Mouse (Mus musculus): ENCODE results near the gene Camk2g. TPM values are rescaled to one million over a fixed set of nuclear protein-coding genes. Genes with fewer than 3 reads are reported as not detected.

The Camk2g gene
- 16.4 and 18.6 TPM in 2 replicates for polyA plus RNA-seq (2012; rRNA removed)

DNA sequence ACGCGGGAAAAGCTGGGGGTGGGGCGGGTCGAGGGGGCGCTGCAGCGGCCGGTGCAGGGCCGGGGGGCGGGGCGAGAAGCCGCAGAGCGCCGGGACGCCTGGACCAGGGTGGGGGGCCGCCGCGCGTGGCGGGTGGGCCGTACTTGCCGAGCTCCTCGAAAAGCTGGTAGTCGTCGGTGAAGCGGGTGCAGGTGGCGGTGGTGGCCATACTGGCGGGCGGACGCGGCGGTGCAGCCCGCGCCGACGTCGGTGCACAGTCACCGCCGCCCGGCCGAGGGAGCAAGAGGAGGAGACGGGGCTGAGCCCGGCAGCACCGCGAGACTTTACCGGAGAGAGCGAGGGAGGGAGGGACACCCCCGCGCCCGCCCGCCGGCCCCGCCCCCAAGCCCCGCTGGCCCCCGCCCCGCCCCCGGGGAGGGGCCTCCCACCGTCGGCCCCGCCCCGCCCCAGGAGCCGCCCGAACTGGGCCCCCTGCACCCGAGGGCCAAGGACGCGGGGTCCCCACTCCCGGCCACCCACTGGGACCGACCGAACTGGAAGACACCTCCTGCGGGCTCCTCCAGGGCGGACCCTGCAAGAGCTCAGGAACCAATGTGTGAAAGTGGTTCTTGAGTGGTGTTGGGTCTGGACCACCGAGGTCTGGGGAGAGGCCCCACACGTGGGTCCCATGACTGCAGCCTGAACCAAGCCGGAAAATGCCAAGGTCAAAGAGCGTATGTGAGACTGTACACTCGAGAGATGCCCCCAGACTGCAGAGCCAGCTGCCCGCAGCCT is at the start of gene Camk2g:
Camk2g (minus strand) TSS at position 331 of the 774 bp plus-strand sequence.
- Histone ChIP-seq H3K4me3 (ENCODE audit: control insufficient read depth, low read depth, low read length) (peak within 1 kb of the TSS; percentile 93), H3K36me3 (ENCODE audit: control insufficient read depth, insufficient read depth, low read length) (no peaks in the 10 kb centered on the region), H3K4me1 (ENCODE audit: control insufficient read depth, insufficient read depth, low read length) (peaks cover 15% of the 10 kb centered on the region), H3K27me3 (ENCODE audit: control insufficient read depth, insufficient read depth, low read length) (no peaks in the 10 kb centered on the region; the same call in 1 of the 2 replicates), H3K27ac (ENCODE audit: control insufficient read depth, insufficient read depth, low read depth, low read length) (peak within 1 kb of the TSS; percentile 79)
- TF ChIP-seq CTCF (IDR thresholded peaks at IDR 0.05; ENCODE audit: control insufficient read depth, insufficient read depth, insufficient replicate concordance, low read depth, low read length): no peak
- peak; percentile 60 for TF ChIP-seq POLR2A (IDR thresholded peaks at IDR 0.05; ENCODE audit: control insufficient read depth, low read depth, low read length)

DNA sequence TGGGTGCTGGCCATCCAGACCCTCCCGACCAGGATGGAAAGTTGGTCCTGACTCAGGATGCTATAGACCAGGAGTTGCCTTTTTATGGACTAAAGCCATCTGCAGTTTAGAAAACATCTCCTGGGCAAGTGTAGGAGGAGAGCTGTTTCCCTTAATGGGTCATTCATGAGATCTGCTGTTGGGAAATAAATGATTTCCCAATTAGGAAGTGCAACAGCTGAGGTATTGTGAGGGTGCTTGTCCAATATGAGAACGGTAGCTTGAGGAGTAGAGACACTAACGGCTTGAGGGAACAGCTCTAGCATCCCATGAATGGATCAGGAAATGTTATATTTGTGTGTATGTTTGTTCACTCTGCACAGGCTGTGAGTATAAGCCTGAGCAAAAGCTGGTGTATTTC is 48.7 kb upstream of the Camk2g start:
- Histone ChIP-seq H3K36me3 (ENCODE audit: control insufficient read depth, insufficient read depth, low read length) (no peaks in the 10 kb centered on the region), H3K4me1 (ENCODE audit: control insufficient read depth, insufficient read depth, low read length) (peaks cover 2% of the 10 kb centered on the region; the same call in 1 of the 2 replicates), H3K4me3 (ENCODE audit: control insufficient read depth, low read depth, low read length) (no peak overlapping the region), H3K27ac (ENCODE audit: control insufficient read depth, insufficient read depth, low read depth, low read length) (no peak overlapping the region), H3K27me3 (ENCODE audit: control insufficient read depth, insufficient read depth, low read length) (no peaks in the 10 kb centered on the region)
- no peak for TF ChIP-seq POLR2A (IDR thresholded peaks at IDR 0.05; ENCODE audit: control insufficient read depth, low read depth, low read length)
- TF ChIP-seq CTCF (IDR thresholded peaks at IDR 0.05; ENCODE audit: control insufficient read depth, insufficient read depth, insufficient replicate concordance, low read depth, low read length): no peak

GRCm38 (mm10) chr14:20841526-20841925 is 47.6 kb upstream of the Camk2g start:
- Histone ChIP-seq H3K27me3 (ENCODE audit: control insufficient read depth, insufficient read depth, low read length) (no peaks in the 10 kb centered on the region), H3K4me3 (ENCODE audit: control insufficient read depth, low read depth, low read length) (no peak overlapping the region), H3K36me3 (ENCODE audit: control insufficient read depth, insufficient read depth, low read length) (no peaks in the 10 kb centered on the region), H3K27ac (ENCODE audit: control insufficient read depth, insufficient read depth, low read depth, low read length) (no peak overlapping the region), H3K4me1 (ENCODE audit: control insufficient read depth, insufficient read depth, low read length) (peaks cover 7% of the 10 kb centered on the region)
- TF ChIP-seq POLR2A (IDR thresholded peaks at IDR 0.05; ENCODE audit: control insufficient read depth, low read depth, low read length): no peak
- TF ChIP-seq CTCF (IDR thresholded peaks at IDR 0.05; ENCODE audit: control insufficient read depth, insufficient read depth, insufficient replicate concordance, low read depth, low read length): no peak

GRCm38 (mm10) chr14:20837681-20838080 is 43.8 kb upstream of the Camk2g start:
- Histone ChIP-seq H3K36me3 (ENCODE audit: control insufficient read depth, insufficient read depth, low read length) (no peaks in the 10 kb centered on the region), H3K4me3 (ENCODE audit: control insufficient read depth, low read depth, low read length) (no peak overlapping the region), H3K27me3 (ENCODE audit: control insufficient read depth, insufficient read depth, low read length) (no peaks in the 10 kb centered on the region), H3K4me1 (ENCODE audit: control insufficient read depth, insufficient read depth, low read length) (peaks cover 5% of the 10 kb centered on the region), H3K27ac (ENCODE audit: control insufficient read depth, insufficient read depth, low read depth, low read length) (no peak overlapping the region)
- TF ChIP-seq POLR2A (IDR thresholded peaks at IDR 0.05; ENCODE audit: control insufficient read depth, low read depth, low read length): no peak
- no peak for TF ChIP-seq CTCF (IDR thresholded peaks at IDR 0.05; ENCODE audit: control insufficient read depth, insufficient read depth, insufficient replicate concordance, low read depth, low read length)

- Histone ChIP-seq H3K4me1 (ENCODE audit: control insufficient read depth, insufficient read depth, low read length) (peaks cover 5% of the 10 kb centered on the region), H3K36me3 (ENCODE audit: control insufficient read depth, insufficient read depth, low read length) (no peaks in the 10 kb centered on the region), H3K27ac (ENCODE audit: control insufficient read depth, insufficient read depth, low read depth, low read length) (no peak overlapping the region), H3K27me3 (ENCODE audit: control insufficient read depth, insufficient read depth, low read length) (no peaks in the 10 kb centered on the region), H3K4me3 (ENCODE audit: control insufficient read depth, low read depth, low read length) (peak overlapping the region; percentile 74)
- TF ChIP-seq POLR2A (IDR thresholded peaks at IDR 0.05; ENCODE audit: control insufficient read depth, low read depth, low read length) (no peak), CTCF (IDR thresholded peaks at IDR 0.05; ENCODE audit: control insufficient read depth, insufficient read depth, insufficient replicate concordance, low read depth, low read length) (no peak)
These were observed 43.1 kb upstream of the Camk2g start for GRCm38 (mm10) chr14:20836905-20837376.

- Histone ChIP-seq H3K27ac (ENCODE audit: control insufficient read depth, insufficient read depth, low read depth, low read length) (no peak within 1 kb of the TSS), H3K36me3 (ENCODE audit: control insufficient read depth, insufficient read depth, low read length) (no peaks in the 10 kb centered on the region), H3K4me3 (ENCODE audit: control insufficient read depth, low read depth, low read length) (peak within 1 kb of the TSS; percentile 74), H3K4me1 (ENCODE audit: control insufficient read depth, insufficient read depth, low read length) (peaks cover 5% of the 10 kb centered on the region), H3K27me3 (ENCODE audit: control insufficient read depth, insufficient read depth, low read length) (no peaks in the 10 kb centered on the region)
- no peak for TF ChIP-seq POLR2A (IDR thresholded peaks at IDR 0.05; ENCODE audit: control insufficient read depth, low read depth, low read length)
- TF ChIP-seq CTCF (IDR thresholded peaks at IDR 0.05; ENCODE audit: control insufficient read depth, insufficient read depth, insufficient replicate concordance, low read depth, low read length): no peak
These were observed 42.5 kb upstream of the Camk2g start, which contains the start of gene Plau for GRCm38 (mm10) chr14:20836171-20836904. Gene Plau (plus strand): TSS chr14:20836660.

GRCm38 (mm10) chr14:20834136-20834535 is 40.2 kb upstream of the Camk2g start:
- Histone ChIP-seq H3K4me3 (ENCODE audit: control insufficient read depth, low read depth, low read length) (no peak overlapping the region), H3K4me1 (ENCODE audit: control insufficient read depth, insufficient read depth, low read length) (peaks cover 5% of the 10 kb centered on the region)

More at GRCm38 (mm10) chr14:20834136-20834535, 40.2 kb upstream of the Camk2g start:
- no peak overlapping the region for H3K27ac ChIP-seq (ENCODE audit: control insufficient read depth, insufficient read depth, low read depth, low read length)
- no peak for TF ChIP-seq CTCF (IDR thresholded peaks at IDR 0.05; ENCODE audit: control insufficient read depth, insufficient read depth, insufficient replicate concordance, low read depth, low read length)
- no peak for TF ChIP-seq POLR2A (IDR thresholded peaks at IDR 0.05; ENCODE audit: control insufficient read depth, low read depth, low read length)
- H3K27me3 ChIP-seq (ENCODE audit: control insufficient read depth, insufficient read depth, low read length): no peaks in the 10 kb centered on the region
- no peaks in the 10 kb centered on the region for H3K36me3 ChIP-seq (ENCODE audit: control insufficient read depth, insufficient read depth, low read length)
